Mouse (Mus musculus) ES-E14 (cell line): ENCODE results near the gene Gadd45b.

Experiments used
- HCFC1 ChIP-seq: IDR thresholded peaks from 2 replicates; pipeline ENCODE4 v1.6.1; 2012; ENCODE audit warnings: low read length, inconsistent platforms, borderline replicate concordance; ENCODE audit not compliant: insufficient read depth
- ZC3H11A ChIP-seq: IDR thresholded peaks from 2 replicates; pipeline ENCODE4 v1.6.1; 2012; ENCODE audit warnings: low read depth, mild to moderate bottlenecking, inconsistent platforms, low read length, borderline replicate concordance
- ZNF384 ChIP-seq: IDR thresholded peaks from 2 replicates; pipeline ENCODE4 v1.6.1; 2012; ENCODE audit warnings: low read depth, low read length, inconsistent platforms

GRCm38 (mm10) chr10:80951761-80952390 is 22.0 kb downstream of the Gadd45b start:
- no peak for TF ChIP-seq HCFC1
- no peak for TF ChIP-seq ZNF384
- TF ChIP-seq ZC3H11A, result no peak
